Mouse (Mus musculus): ENCODE measurements around the gene Crim1.

Crim1 gene

DNA sequence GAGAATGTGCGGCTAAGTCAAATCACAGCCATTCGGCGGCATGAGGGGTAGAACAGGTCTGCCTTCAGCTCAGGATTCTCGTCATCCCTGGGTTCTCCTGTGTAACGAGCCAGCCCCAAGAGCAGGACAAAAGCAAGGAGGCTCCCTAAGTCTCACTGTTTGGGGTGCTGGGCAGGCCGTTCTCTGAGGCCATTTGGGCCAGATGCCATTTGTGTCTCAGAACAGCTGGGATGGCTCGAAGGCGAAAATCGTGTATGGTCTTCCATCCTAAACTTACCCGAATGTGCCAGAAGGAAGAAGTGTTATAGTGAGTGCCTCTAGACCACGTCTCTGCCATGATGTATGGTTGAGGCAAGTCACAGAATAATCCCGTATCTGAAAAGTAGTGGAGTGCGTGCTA, 86.0 kb downstream of the Crim1 start:
- no peak for DNase-seq (ENCODE audit: low read depth, low spot score)

DNA sequence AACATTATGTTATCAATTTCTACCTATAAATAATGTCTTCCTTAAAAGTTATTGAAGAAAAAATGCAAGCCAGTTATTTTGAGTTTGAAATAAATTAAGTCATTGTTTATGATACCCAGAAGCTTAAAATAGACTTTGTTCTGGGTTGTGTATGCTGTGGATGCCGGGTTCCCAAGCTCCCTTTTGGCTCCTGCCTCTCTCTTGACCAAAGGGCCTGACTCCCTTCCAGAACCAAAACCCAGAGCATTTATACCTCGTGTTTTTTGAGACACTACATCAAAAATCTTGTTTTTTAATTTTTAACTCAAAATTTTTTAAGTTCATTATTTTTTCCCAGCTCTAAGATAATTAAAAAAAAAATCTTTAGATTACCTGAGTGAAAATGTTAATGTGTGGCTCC, 87.3 kb downstream of the Crim1 start:
- DNase-seq (ENCODE audit: low read depth, low spot score), result no peak

DNA sequence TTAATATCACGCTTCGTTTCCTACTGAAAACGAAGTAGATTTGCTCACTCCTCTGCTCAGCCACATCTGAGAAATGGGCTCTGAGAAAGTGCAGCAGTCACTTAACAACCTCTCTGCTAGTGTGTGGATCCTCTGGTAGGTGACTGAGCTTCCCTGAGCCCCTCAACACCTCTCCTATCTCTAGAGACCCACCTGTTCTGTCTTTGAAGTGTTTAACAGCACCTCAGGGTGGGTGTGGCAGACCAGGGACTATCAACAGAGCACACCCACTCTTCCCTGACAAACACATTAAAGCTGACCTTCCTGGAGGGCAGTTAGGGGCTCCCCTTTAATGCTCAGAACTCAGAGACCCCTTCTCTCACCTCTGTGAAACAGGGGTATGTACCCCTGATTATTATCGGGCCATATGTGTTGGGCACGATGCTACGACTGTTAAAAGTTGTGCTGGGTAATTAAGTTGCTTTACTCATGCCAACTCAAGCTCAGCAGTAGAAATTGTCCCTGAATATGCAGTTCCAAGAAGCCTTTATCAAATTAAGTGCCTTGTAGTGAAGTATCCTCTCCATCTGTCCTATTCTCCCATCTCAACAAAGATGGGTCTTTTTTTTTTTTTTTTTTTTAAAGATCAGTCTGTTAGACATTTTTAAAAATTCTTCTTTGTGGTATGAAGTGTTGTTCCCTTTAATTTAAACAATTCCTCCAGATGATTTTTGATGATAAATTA, 90.3 kb downstream of the Crim1 start:
- DNase-seq (ENCODE audit: low read depth, low spot score), result no peak

DNA sequence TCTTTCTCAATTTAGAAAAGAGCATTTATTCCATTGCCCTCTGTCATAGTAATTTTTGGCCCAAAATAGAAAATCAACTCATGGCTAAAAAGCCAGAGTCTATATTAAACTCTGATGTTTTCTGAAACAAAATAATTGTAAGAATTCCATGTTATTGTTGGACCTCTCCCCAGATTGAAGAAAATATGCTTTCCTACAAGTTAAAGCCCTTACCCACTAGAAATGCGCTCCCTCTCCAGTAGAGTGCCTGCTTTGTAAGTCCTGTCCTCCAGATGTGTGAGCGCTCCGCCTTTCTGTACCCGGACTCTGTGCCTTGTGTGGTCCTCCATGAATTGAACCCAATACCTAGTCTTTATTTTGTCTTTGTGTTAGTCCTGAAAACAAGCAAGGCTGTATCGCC, 91.0 kb downstream of the Crim1 start:
- no peak for DNase-seq (ENCODE audit: low read depth, low spot score)

DNA sequence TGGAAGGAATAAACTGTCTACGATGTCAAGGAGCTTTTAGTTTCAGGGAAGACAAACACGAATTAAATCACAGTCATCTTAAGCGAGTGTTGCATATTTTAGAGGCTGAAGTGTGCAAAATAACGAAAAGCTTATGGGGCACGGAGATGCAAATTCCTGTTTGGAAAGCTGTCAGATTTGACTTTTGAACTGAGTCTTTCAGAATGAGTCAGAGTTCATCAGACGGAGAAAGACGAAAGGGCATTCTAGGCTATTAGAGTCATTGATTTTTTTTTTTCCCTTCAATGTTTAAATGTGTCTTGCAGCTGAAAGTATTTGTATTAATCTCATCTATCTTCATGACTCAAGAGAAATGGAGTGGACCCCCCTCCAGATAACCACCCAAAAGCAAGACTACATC, 92.3 kb downstream of the Crim1 start:
- no peak for DNase-seq (ENCODE audit: low read depth, low spot score)

DNA sequence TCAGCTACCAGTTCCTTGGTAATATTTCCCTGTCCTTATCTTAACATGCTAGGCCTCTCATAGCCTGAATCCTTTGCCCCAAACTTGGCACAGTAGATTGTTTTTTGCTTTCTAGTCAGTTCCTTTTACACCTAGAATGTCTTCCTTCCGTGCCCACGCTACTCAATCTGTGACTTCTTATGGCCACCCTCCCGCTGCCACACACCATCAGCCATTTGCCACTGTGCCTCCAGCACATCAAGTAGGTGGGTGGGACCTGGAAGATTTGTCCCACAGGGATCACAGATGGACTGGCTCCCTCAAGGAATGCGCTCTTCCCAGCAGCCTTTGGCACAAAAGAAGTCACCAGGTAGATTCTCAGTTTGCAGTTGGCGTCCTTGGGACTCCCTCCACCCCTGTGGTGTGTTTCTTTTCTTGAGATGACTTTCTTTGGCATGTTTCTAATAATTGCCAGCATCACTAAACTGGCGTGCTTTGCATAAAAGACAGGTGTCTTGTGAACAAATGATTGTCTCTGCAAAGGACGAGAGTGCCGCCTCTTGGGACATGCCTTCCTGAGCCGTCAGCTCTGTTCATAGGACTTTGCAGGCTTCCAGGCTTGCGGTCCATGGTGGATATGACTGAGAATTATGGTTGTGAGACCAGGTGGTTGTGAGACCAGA, 92.9 kb downstream of the Crim1 start:
- DNase-seq (ENCODE audit: low read depth, low spot score), result no peak

DNA sequence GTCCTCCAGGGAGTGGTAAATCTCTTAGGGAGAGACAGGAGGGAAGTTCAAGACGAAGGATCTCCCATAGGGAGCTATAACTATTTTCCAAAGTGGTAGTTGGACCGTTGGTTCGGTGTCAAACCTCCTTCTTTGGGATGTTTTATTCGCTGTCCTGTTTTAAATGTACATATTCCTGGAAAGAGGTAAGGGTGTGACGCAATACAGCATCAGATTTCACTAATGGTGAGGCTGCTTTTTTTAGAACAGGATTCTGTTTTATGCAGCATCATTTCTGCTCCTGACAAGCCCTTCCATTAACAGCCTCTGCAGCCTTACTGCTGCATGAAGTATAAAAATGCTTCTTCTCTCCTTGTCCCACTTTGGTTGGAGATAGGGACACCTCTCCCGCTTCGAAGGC, 95.9 kb downstream of the Crim1 start:
- no peak for DNase-seq (ENCODE audit: low read depth, low spot score)

DNA sequence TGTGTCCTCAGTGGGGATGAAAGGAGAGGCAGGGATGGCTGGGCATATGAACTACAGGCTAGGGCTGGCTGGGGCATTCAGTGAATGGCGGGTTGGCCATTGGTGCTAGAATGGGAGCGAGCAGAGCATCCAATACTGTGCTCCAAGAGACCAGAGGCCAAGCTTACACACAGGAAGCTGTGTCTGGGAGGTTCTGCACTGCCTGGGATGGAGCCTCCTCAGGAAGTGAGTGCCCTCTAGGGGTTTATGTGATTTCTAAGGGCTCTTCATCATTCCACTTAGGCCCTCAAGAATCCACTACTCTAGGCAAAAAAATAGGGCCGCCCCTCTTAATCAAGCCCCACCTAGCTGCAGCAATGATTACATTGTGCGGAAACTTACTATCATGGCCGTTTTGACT, 98.1 kb downstream of the Crim1 start:
- no peak for DNase-seq (ENCODE audit: low read depth, low spot score)

DNA sequence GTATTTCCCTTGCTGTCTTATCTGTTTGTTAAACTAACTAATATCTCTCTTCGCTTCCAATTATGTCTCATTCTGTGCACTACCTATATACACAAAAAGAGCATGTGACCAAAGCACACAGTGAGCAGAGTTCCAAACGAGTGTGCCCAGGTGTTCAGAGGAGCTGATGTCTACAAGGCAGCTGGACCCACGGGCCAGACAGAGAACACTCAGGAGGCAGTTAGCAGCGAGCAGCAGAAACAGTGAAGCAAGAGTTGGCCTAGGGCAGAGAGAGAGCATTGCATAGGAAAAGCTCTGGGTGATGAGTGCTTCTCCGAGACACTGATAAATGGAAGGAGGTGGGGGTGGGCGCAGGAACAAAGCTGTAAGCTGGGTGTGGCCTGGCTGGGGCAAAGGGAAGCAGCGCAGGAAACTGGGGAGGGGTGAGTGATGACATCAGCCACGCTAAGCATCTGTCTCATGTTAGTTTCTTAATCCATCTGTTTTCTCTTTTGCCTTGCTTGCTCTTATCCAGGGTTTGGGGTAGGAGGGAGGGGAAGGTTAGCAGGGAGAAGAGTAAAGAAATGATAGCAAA, 99.0 kb downstream of the Crim1 start:
- no peak for DNase-seq (ENCODE audit: low read depth, low spot score)

DNA sequence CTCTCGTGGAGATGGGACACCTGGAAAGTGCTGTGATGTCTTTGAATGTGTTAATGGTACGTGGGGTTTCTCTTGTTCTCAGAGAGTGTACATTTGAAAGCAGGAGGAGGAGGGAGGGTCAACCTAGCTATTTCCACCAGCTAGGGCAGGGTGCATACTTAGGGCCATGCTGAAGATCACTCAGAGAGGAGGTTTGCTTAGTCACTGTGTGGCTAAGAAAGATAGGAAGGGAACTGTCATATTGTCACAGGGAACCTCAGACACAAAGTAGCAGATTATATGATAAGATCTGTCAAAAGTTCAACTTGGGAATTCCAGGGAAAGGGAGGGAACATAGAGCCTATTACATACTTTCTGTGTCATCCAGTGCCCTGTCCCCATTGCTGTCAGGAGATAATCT, 103.0 kb downstream of the Crim1 start:
- no peak for DNase-seq (ENCODE audit: low read depth, low spot score)

DNA sequence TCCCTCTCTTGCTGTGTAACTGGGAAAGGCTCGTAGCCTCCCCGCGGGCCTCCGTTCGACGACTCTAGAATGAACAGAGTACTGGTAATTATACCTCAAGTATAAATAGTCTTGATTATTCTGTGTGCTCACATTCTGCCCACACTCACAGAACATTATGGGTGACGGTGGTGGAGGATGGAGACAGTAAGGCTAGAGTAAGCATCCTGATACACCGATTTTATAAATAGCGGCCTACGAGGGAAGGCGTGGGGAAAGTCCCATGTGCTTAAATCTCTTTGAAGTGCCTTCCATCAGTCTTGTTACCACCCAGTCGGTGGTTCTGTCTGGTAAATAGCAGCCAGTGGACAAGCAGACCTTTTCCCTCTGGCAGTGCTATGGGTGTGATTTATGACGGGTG, 104.0 kb downstream of the Crim1 start:
- no peak for DNase-seq (ENCODE audit: low read depth, low spot score)

DNA sequence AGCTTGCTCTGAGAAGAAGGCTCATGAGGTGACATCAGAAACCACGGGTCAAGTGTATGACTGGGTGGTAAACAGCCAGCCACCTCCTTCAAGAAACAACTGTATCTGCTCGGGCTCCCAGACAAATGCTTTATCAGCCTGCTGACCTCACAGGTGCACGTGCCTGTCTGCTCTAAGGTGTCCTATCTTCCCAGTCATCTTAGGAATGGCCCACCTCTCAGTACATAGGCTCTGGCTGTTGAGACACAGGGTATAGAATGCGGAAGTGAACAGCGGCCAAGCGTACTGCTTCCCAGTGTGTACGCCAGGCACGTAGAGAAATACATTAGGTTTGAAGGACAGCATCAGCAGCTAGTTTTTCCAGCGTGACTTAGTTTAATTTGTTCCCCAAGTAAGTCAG, 106.4 kb downstream of the Crim1 start:
- no peak for DNase-seq (ENCODE audit: low read depth, low spot score)

DNA sequence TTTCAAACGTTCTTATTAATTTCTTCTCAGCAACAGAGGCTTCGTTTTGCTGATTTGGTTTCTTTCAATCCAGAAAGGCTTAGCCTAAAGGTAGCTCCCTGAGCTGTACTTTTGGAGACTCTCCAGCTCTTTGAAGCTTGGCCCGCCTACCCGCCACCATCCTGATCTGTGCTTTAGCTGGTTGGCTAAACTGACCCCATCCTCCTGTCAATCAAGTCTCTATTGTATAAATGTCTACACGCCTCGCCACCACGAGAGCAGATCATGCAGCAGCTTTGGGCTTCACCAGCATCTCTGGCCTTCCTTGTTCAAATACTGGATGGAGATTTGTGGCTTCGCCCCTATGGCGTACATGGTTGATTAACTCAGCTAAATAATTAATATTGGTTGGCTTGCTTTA, 108.2 kb downstream of the Crim1 start:
- no peak for DNase-seq (ENCODE audit: low read depth, low spot score)

DNA sequence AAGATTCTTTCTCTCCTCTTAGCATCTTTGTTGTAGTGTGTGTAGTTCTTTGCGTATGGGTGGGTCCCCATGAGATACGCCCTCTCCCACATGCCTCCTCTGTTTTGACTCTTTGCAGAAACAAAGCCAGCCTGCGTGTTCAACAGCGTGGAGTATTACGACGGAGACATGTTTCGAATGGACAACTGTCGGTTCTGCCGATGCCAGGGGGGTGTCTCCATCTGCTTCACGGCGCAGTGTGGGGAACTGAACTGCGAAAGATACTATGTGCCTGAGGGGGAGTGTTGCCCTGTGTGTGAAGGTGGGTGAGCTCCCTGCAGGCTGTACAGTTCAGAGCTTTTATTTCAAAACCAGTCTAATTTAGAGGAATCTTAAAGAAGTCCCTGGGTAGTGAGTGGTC, 113.0 kb downstream of the Crim1 start:
- DNase-seq (ENCODE audit: low read depth, low spot score), result no peak

DNA sequence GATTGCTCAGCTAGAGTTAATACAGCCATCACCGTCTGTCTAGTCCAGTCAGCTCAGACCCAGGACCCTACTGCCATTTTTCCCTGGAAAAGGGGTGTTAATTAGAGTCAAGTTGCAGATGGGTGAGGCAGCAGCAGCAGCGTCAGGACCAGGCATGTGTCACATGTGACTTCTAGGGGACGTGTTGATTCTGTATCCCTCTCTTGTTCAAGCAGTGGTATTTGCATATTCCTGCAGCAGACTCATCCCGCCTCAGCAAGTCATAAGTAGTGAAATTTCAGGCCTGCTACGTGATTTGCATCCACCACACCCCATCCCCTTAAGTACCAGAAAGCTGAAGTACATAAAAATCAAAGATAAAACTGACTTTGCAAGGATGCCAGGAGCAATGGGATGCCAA, 113.6 kb downstream of the Crim1 start:
- no peak for DNase-seq (ENCODE audit: low read depth, low spot score)

DNA sequence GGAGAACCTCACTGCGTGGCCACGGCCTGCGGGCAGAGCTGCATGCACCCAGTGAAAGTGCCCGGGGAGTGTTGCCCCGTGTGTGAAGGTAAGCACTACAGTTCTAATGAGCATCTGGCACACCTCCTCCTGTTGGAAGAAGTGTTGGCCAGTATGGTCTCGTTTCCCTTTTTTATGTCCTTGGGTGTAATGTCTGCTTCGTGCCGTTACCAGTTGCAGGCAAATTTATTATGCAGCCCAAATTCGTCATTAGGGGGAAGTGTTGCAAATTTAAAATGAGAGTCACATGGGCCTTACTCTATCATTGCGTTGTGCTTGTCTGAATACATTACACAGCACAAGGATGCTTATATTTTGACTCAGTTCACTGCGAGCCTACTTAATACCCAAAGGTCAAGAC, 115.6 kb downstream of the Crim1 start:
- no peak for DNase-seq (ENCODE audit: low read depth, low spot score)

DNA sequence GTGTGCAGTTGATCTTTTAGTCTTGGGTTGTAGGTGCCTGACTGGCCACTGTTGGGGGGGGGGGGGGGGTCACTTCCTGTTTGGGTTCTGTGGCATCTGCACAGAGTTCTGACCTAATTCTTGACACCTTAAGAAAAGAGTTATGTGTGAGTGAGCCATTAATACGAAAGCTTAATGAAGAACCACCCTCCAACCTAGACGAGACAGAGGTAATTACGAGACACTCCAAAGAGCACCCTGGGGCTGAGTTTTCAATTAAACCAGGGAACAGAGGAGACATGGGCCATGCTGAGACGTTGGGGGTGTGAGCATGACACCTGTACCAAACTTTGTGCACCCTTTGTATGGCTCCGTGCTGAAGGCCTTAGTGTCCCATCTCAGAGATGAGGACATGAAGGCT, 117.3 kb downstream of the Crim1 start:
- no peak for DNase-seq (ENCODE audit: low read depth, low spot score)

DNA sequence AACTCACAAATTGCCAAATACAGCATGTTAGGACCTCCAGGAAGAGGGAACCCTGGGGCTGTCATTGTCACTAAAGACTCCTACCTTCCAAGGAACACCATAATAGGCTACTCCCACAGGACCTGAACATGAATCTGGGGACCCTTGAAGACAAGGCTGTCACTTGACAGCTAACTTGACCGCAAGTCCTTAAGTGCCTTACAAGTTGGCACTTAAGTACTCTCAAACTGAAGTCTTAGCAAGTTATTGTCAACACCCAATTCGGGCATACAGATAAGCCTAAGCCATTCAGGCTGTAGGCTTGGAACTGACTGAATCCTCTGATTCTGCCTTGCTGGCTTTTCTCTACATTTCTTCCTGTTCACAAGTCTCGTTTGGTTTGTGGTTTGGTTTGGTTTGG, 118.8 kb downstream of the Crim1 start:
- no peak for DNase-seq (ENCODE audit: low read depth, low spot score)

DNA sequence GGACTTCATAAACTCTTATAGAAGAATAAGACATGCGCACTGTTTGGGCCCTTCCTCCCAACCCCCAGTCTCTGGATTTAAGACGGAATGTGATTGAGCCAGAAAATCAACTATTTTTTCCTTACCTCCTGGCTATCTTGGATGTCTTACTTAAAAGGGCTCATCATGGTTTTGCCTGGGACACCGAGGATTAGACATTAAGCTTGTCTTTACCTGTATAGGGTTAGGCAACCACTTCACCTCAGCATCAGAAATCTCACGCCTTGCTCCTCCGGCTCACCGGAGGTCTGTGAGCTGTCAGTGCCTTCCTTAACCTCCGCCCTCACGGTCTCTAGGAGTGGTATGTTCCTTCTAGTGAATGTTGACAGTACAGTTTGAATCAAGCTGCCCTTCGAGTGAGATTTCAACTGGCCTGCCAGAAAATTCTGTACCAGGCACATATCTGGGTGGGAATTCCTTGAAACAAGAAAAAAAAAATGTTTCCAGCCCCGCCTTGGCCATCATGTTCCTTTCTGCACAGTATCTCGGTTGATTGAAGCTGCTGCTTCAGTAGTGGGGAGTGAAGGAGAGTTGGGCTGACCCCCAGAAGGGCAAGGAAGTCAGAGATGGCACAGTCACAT, 121.3 kb downstream of the Crim1 start:
- DNase-seq (ENCODE audit: low read depth, low spot score), result no peak

DNA sequence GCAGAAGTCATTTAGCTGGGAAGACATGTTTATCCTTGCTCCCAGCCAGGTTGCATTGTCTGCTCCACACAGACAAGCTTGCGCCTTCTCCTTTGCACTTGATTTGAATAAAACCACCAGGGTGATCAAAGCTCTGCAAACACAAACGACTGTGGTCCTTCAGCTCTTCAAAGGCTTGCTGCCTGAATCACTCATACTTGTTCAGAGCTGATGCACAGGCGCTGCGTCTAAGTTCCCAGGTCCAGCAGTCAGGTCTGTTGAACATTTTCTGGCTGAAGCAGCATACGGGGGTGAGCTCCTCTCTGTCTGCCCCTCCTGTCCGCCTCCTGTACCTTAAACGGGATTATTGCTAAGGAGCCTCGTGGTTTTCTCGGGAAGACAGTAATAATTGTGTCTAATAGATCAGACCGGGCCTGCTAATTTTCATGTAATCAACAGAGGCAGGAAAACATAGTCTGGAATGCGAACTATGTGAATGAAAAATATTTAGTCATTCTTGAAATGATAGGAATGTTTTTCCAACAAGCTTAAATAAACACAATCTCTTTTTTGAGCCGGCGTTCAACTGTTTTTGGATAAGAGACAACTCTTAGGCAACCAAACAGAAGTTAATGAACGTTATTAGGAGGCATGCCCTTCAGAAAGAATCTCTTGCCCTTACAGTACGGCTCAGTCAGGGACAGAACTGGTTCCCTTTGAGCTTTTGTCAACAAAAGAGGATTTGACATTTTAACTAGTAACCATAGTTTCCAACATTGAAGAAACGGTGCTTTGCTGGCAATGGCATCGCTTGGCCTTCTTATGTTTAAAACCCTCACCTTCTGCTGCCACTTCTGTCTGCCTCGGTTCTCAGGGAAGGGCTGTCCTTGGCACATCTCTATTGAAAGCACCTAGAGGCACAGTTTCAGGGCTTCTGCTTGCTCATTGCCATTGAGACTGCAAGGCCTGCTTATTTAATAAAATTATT, 122.6 kb downstream of the Crim1 start:
- DNase-seq (ENCODE audit: low read depth, low spot score), result no peak

DNA sequence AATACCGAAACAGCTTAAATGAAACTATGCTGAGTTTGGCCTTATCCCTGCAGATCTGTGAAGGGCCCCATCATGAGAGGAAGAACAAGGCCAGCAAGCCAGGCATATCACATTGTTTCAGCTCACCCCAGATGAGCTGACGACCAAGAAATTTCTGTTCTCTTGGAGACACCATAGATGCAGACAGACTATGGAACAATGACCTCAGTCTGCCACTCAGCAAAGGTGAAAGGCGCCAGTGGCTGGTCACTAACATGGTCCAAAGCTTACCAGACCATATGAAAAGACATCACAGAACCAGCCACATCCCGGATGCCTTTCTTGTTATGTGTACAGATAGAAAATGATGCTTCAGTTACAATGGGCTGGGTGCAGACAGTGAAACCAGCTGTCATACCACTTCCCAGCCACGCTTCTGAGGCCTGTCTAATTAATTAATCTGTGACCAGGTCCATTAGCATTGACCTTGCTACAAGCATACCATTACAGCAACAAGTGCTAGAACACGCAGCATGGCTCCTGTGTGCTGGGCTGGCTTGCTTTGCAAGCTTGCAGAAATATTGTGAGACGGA, 125.8 kb downstream of the Crim1 start:
- DNase-seq (ENCODE audit: low read depth, low spot score), result no peak

All from brain, embryonic 18.5 days (tissue).